Mouse (Mus musculus) E14TG2a.4 (cell line): ENCODE results near the gene Cela1.

Experiments
- H3K27me3 ChIP-seq: 2 replicates; pipeline ENCODE4 v1.6.1; 2014; ENCODE audit warnings: low read length, control low read depth; ENCODE audit not compliant: insufficient read depth
- H3K36me3 ChIP-seq: 2 replicates; pipeline ENCODE4 v1.6.1; 2014; ENCODE audit warnings: low read length, control low read depth; ENCODE audit not compliant: insufficient read depth
- H3K4me1 ChIP-seq: replicated peaks from 2 replicates; pipeline ENCODE4 v1.6.1; 2014; ENCODE audit warnings: low read depth, low read length, control low read depth
- H3K4me3 ChIP-seq: replicated peaks from 2 replicates; pipeline ENCODE4 v1.5.1; 2014; ENCODE audit warnings: mild to moderate bottlenecking, low read length
- H3K9me3 ChIP-seq: 2 replicates; pipeline ENCODE4 v1.6.1; 2014; ENCODE audit warnings: low read length, control low read depth
- CTCF ChIP-seq: conservative IDR thresholded peaks from 2 replicates; pipeline ENCODE4 v1.5.1; 2014; ENCODE audit warnings: low read length
- NANOG ChIP-seq: IDR thresholded peaks from 2 replicates; pipeline ENCODE4 v1.6.1; 2014; ENCODE audit warnings: borderline replicate concordance, low read length, mixed read lengths
- POU5F1 ChIP-seq: IDR thresholded peaks from 2 replicates; pipeline ENCODE4 v1.6.1; 2014; ENCODE audit warnings: low read length, borderline replicate concordance

The Cela1 gene

GRCm38 (mm10) chr15:100633341-100633740 is 54.4 kb downstream of the Cela1 start:
- H3K4me3 ChIP-seq = peak overlapping the region; percentile 61
- TF ChIP-seq POU5F1 (no peak), NANOG (no peak), CTCF (no peak)
- no peaks in the 10 kb centered on the region for H3K27me3 ChIP-seq
- peaks cover 47% of the 10 kb centered on the region for H3K36me3 ChIP-seq
- peaks cover 89% of the 10 kb centered on the region for H3K4me1 ChIP-seq
- no peaks in the 10 kb centered on the region for H3K9me3 ChIP-seq

GRCm38 (mm10) chr15:100632323-100632722 is 55.4 kb downstream of the Cela1 start:
- H3K4me3 ChIP-seq = peak overlapping the region; percentile 61
- peaks cover 47% of the 10 kb centered on the region for H3K36me3 ChIP-seq
- TF ChIP-seq CTCF = no peak
- no peak for TF ChIP-seq POU5F1
- no peak for TF ChIP-seq NANOG
- no peaks in the 10 kb centered on the region for H3K9me3 ChIP-seq
- no peaks in the 10 kb centered on the region for H3K27me3 ChIP-seq
- H3K4me1 ChIP-seq = peaks cover 90% of the 10 kb centered on the region

- Histone ChIP-seq H3K4me1 (peaks cover 91% of the 10 kb centered on the region), H3K27me3 (no peaks in the 10 kb centered on the region), H3K36me3 (peaks cover 47% of the 10 kb centered on the region), H3K9me3 (no peaks in the 10 kb centered on the region), H3K4me3 (peak overlapping the region; percentile 61)
- TF ChIP-seq POU5F1 = no peak
- TF ChIP-seq NANOG = no peak
- TF ChIP-seq CTCF = no peak
These were observed 56.1 kb downstream of the Cela1 start for GRCm38 (mm10) chr15:100631454-100632170.

GRCm38 (mm10) chr15:100630126-100630525 is 57.6 kb downstream of the Cela1 start:
- TF ChIP-seq CTCF (no peak), POU5F1 (no peak), NANOG (0 out of 2 replicates have a peak, but pooled peaks have one; percentile 8)
- Histone ChIP-seq H3K9me3 (no peaks in the 10 kb centered on the region), H3K36me3 (peaks cover 62% of the 10 kb centered on the region), H3K4me3 (peak overlapping the region; percentile 20; the same call in 1 of the 2 replicates), H3K27me3 (no peaks in the 10 kb centered on the region), H3K4me1 (peaks cover 94% of the 10 kb centered on the region)

GRCm38 (mm10) chr15:100628797-100629196 is 58.9 kb downstream of the Cela1 start:
- no peaks in the 10 kb centered on the region for H3K9me3 ChIP-seq
- H3K4me3 ChIP-seq = peak overlapping the region; percentile 48
- TF ChIP-seq POU5F1 = no peak
- no peak for TF ChIP-seq NANOG
- TF ChIP-seq CTCF = no peak
- H3K4me1 ChIP-seq = peaks cover 95% of the 10 kb centered on the region
- no peaks in the 10 kb centered on the region for H3K27me3 ChIP-seq
- H3K36me3 ChIP-seq = peaks cover 57% of the 10 kb centered on the region

- H3K27me3 ChIP-seq = no peaks in the 10 kb centered on the region
- TF ChIP-seq CTCF (no peak), POU5F1 (no peak), NANOG (no peak)
- peaks cover 95% of the 10 kb centered on the region for H3K4me1 ChIP-seq
- no peaks in the 10 kb centered on the region for H3K9me3 ChIP-seq
- peak overlapping the region; percentile 62 for H3K4me3 ChIP-seq
- peaks cover 57% of the 10 kb centered on the region for H3K36me3 ChIP-seq
These were observed 59.8 kb downstream of the Cela1 start for GRCm38 (mm10) chr15:100627774-100628370.

GRCm38 (mm10) chr15:100627287-100627686 is 60.4 kb downstream of the Cela1 start:
- no peaks in the 10 kb centered on the region for H3K9me3 ChIP-seq
- TF ChIP-seq NANOG = no peak
- TF ChIP-seq CTCF = no peak
- TF ChIP-seq POU5F1 = no peak

GRCm38 (mm10) chr15:100624435-100624834 is 63.3 kb downstream of the Cela1 start:
- peaks cover 61% of the 10 kb centered on the region for H3K36me3 ChIP-seq
- peaks cover 88% of the 10 kb centered on the region for H3K4me1 ChIP-seq
- 0 out of 2 replicates have a peak overlapping the region, but pooled peaks have one; percentile 11 for H3K4me3 ChIP-seq
- TF ChIP-seq POU5F1 = no peak
- no peak for TF ChIP-seq NANOG
- no peak for TF ChIP-seq CTCF
- H3K9me3 ChIP-seq = no peaks in the 10 kb centered on the region
- H3K27me3 ChIP-seq = no peaks in the 10 kb centered on the region

More at GRCm38 (mm10) chr15:100627287-100627686, 60.4 kb downstream of the Cela1 start:
- H3K36me3 ChIP-seq = peaks cover 57% of the 10 kb centered on the region
- no peaks in the 10 kb centered on the region for H3K27me3 ChIP-seq
- H3K4me1 ChIP-seq = peaks cover 95% of the 10 kb centered on the region
- H3K4me3 ChIP-seq = peak overlapping the region; percentile 62
